Comparison of ENCODE assay signal across 17 mouse cellular contexts in genomic region chrX:167229819-167230218, GRCm38 (mm10). TPM values are rescaled to one million over a fixed set of nuclear protein-coding genes. Genes with fewer than 3 reads are reported as not detected.
DNase-seq lines count a peak whose midpoint lies in the region; ATAC-seq and TF ChIP-seq lines count a peak whose summit lies in the region.
"Had no signal": no experiment of that assay in that cellular context is flagged by ENCODE, and none has a peak within 500 bp of the region (broad histone marks: within the 10 kb centered on the region; RNA-seq: fewer than 3 reads in every experiment).

No protein-coding gene starts in this region.

- H3K9ac ChIP-seq in stomach, postnatal 0 days (ENCODE audit: low read length) = no peak overlapping the region
- H3K9ac ChIP-seq in kidney, embryonic 14.5 days (ENCODE audit: low read depth, low read length) = no peak overlapping the region
- H3K9ac ChIP-seq in midbrain, embryonic 14.5 days (replicated peaks; ENCODE audit: low read length) = no peak overlapping the region
- H3K9ac ChIP-seq: embryonic facial prominence, embryonic 12.5 days had no signal

- TF ChIP-seq CTCF in stomach, postnatal 0 days (IDR thresholded peaks at IDR 0.05; ENCODE audit: low read depth) = no peak

- 53% methylated on average over 1 of the region's 1 CpGs for WGBS in stomach, postnatal 0 days
- 41% methylated on average over 1 of the region's 1 CpGs for WGBS in kidney, embryonic 14.5 days
- 85% methylated on average over 1 of the region's 1 CpGs for WGBS in midbrain, embryonic 14.5 days

- DNase-seq in urinary bladder, postnatal 14 days (ENCODE audit: low spot score) = peak; percentile 13
- no peak for DNase-seq in urinary bladder, adult 2 months (ENCODE audit: low spot score)
- peak; percentile 16 for DNase-seq in NIH3T3 (ENCODE audit: low read depth)
- peak; percentile 10 for DNase-seq in induced T-regulatory cell, adult 2 months (ENCODE audit: low read depth)
- DNase-seq in stomach, postnatal 0 days (ENCODE audit: low spot score) = peak; percentile 46
- no peak for DNase-seq in midbrain, embryonic 14.5 days
- DNase-seq in embryo, embryonic 10.5 days (ENCODE audit: low spot score) = no peak
- DNase-seq: layer of hippocampus, postnatal 36 days had no signal

- peak overlapping the region; percentile 35; the same call in 1 of the 2 replicates for H3K27ac ChIP-seq in stomach, postnatal 0 days (replicated peaks)
- H3K27ac ChIP-seq in kidney, embryonic 14.5 days (ENCODE audit: low read depth, low read length) = no peak overlapping the region
- no peak overlapping the region for H3K27ac ChIP-seq in midbrain, embryonic 14.5 days (replicated peaks; ENCODE audit: low read depth, low read length)
- H3K27ac ChIP-seq: embryonic facial prominence, embryonic 12.5 days; gastrocnemius, adult 2 months had no signal

- H3K4me3 ChIP-seq in stomach, postnatal 0 days (ENCODE audit: low read depth, low read length) = no peak overlapping the region
- H3K4me3 ChIP-seq in kidney, embryonic 14.5 days (ENCODE audit: low read length) = no peak overlapping the region
- H3K4me3 ChIP-seq in midbrain, embryonic 14.5 days (replicated peaks; ENCODE audit: low read depth, low read length) = no peak overlapping the region
- H3K4me3 ChIP-seq: embryonic facial prominence, embryonic 12.5 days; gastrocnemius, adult 2 months had no signal

- H3K4me1 ChIP-seq in stomach, postnatal 0 days (replicated peaks; ENCODE audit: control insufficient read depth, insufficient read depth) = no peaks in the 10 kb centered on the region
- H3K4me1 ChIP-seq in kidney, embryonic 14.5 days (ENCODE audit: control insufficient read depth, insufficient read depth, low read length) = no peaks in the 10 kb centered on the region
- peaks cover 5% of the 10 kb centered on the region; the same call in 1 of the 2 replicates for H3K4me1 ChIP-seq in midbrain, embryonic 14.5 days (ENCODE audit: control insufficient read depth, insufficient read depth, low read length)
- H3K4me1 ChIP-seq: embryonic facial prominence, embryonic 12.5 days had no signal

- H3K9me3 ChIP-seq in stomach, postnatal 0 days (ENCODE audit: control insufficient read depth, low read length) = no peaks in the 10 kb centered on the region
- H3K9me3 ChIP-seq in kidney, embryonic 14.5 days (ENCODE audit: control insufficient read depth, low read length) = no peaks in the 10 kb centered on the region
- H3K9me3 ChIP-seq in midbrain, embryonic 14.5 days (ENCODE audit: control insufficient read depth, low read length) = no peaks in the 10 kb centered on the region
- H3K9me3 ChIP-seq: embryonic facial prominence, embryonic 12.5 days; G1E had no signal

- no peaks in the 10 kb centered on the region for H3K36me3 ChIP-seq in stomach, postnatal 0 days (ENCODE audit: control insufficient read depth, insufficient read depth, low read length)
- no peaks in the 10 kb centered on the region for H3K36me3 ChIP-seq in kidney, embryonic 14.5 days (ENCODE audit: control insufficient read depth, insufficient read depth, low read length)
- no peaks in the 10 kb centered on the region for H3K36me3 ChIP-seq in midbrain, embryonic 14.5 days (ENCODE audit: control insufficient read depth, insufficient read depth, low read length)
- H3K36me3 ChIP-seq: embryonic facial prominence, embryonic 12.5 days; G1E had no signal

- ATAC-seq in stomach, postnatal 0 days (ENCODE audit: low FRiP score, low TSS enrichment) = peak; percentile 60
- ATAC-seq in kidney, embryonic 14.5 days (ENCODE audit: low FRiP score, low TSS enrichment) = no peak
- ATAC-seq in midbrain, embryonic 14.5 days (ENCODE audit: low FRiP score, low TSS enrichment) = no peak
- ATAC-seq: forebrain, embryonic 14.5 days; hindbrain, embryonic 16.5 days; intestine, embryonic 16.5 days; midbrain, embryonic 16.5 days had no signal

- H3K27me3 ChIP-seq in stomach, postnatal 0 days (ENCODE audit: control insufficient read depth, insufficient read depth, low read length) = no peaks in the 10 kb centered on the region
- H3K27me3 ChIP-seq in kidney, embryonic 14.5 days (ENCODE audit: control insufficient read depth, insufficient read depth, low read length) = 0 out of 2 replicates have a peak, but pooled peaks cover 4% of the 10 kb centered on the region
- H3K27me3 ChIP-seq in midbrain, embryonic 14.5 days (ENCODE audit: control insufficient read depth, insufficient read depth, low read length) = no peaks in the 10 kb centered on the region

- no peak overlapping the region for H3K4me2 ChIP-seq in stomach, postnatal 0 days (replicated peaks; ENCODE audit: low read depth)
- H3K4me2 ChIP-seq in kidney, embryonic 14.5 days (replicated peaks; ENCODE audit: low read depth, low read length) = no peak overlapping the region
- no peak overlapping the region for H3K4me2 ChIP-seq in midbrain, embryonic 14.5 days (ENCODE audit: low read length)
- H3K4me2 ChIP-seq: embryonic facial prominence, embryonic 12.5 days had no signal

- TF ChIP-seq EP300 in stomach, postnatal 0 days (optimal IDR thresholded peaks at IDR 0.05) = no peak

RNA-seq across cellular contexts. Expression of gene Tmsb4x, which starts 20.7 kb away (rescaled TPM):
- polyA plus RNA-seq in urinary bladder, adult 2 months (2012; rRNA removed) = 4,214 and 4,914 TPM in 2 replicates
- 6,456 and 7,015 TPM in 2 replicates for polyA plus RNA-seq in stomach, postnatal 0 days (2015; fragmentation: Nextera tagmentation; extraction: Ambion mirVana)
- 2,072 and 3,120 TPM in 2 replicates for polyA plus RNA-seq in kidney, embryonic 14.5 days (2014; fragmentation: Nextera tagmentation; extraction: Ambion mirVana)
- polyA plus RNA-seq in midbrain, embryonic 14.5 days (2014; fragmentation: Nextera tagmentation; extraction: Ambion mirVana) = 5,114 and 5,358 TPM in 2 replicates
- polyA plus RNA-seq: G1E had no signal

RNA-seq across cellular contexts. Expression of gene Tlr8, which starts 34.3 kb away (rescaled TPM):
- 1.9 TPM in 2 replicates for polyA plus RNA-seq in urinary bladder, adult 2 months (2012; rRNA removed)
- 0.24 and 0.58 TPM in 2 replicates for polyA plus RNA-seq in stomach, postnatal 0 days (2015; fragmentation: Nextera tagmentation; extraction: Ambion mirVana)
- polyA plus RNA-seq in kidney, embryonic 14.5 days (2014; fragmentation: Nextera tagmentation; extraction: Ambion mirVana) = 0.10 and 0.12 TPM in 2 replicates
- polyA plus RNA-seq in midbrain, embryonic 14.5 days (2014; fragmentation: Nextera tagmentation; extraction: Ambion mirVana) = 0.07 TPM in 1 of 2 replicates, not detected in the other
- polyA plus RNA-seq: activated CD4-positive, CD25-positive, alpha-beta regulatory T cell, adult 4 months; G1E; midbrain, embryonic 16.5 days had no signal

Comparison
In these comparisons a context has a peak if more than half of its experiments do, and no peak if none do; other contexts are left out.
1. DNase-seq: peak in urinary bladder, postnatal 14 days (single experiment), NIH3T3 (single experiment), induced T-regulatory cell, adult 2 months (single experiment) and stomach, postnatal 0 days (single experiment); none in urinary bladder, adult 2 months (single experiment), midbrain, embryonic 14.5 days (single experiment) and embryo, embryonic 10.5 days (single experiment).